ENCODE assay signal across 13 mouse cellular contexts in the genomic region with DNA sequence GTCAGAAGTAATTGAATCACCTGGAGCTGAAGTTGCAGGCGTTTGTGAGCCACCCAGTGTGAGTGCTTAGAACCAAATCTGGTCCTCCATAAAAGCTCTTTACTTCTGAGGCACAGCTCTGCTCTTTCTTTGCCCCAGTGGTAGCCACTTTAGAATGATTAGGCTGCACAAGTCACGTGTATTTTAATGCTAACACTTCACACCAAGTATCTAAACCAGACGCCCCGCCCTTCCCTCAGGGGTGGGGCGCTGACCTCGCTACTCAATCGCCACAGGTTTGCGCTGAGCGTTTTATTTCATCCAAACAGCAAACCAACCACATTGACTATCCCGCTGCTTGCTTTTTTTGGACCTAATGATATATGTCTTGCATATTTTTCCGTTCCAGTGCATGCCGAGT.
DNase-seq lines count a peak whose midpoint lies in the region; ATAC-seq and TF ChIP-seq lines count a peak whose summit lies in the region.
"Had no signal": no experiment of that assay in that cellular context is flagged by ENCODE, and none has a peak within 500 bp of the region (broad histone marks: within the 10 kb centered on the region; RNA-seq: fewer than 3 reads in every experiment).

No protein-coding gene starts in this region.

- no peaks in the 10 kb centered on the region for H3K4me1 ChIP-seq in liver, embryonic 11.5 days (replicated peaks; ENCODE audit: control insufficient read depth, insufficient read depth, low read length)
- H3K4me1 ChIP-seq in embryonic facial prominence, embryonic 10.5 days: peaks cover 5% of the 10 kb centered on the region
- peaks cover 10% of the 10 kb centered on the region; the same call in 1 of the 2 replicates for H3K4me1 ChIP-seq in limb, embryonic 13.5 days
- H3K4me1 ChIP-seq in small intestine, adult 2 months (ENCODE audit: control insufficient read depth, insufficient read depth, insufficient read length, low read length): 0 out of 2 replicates have a peak, but pooled peaks cover 1% of the 10 kb centered on the region
- H3K4me1 ChIP-seq in midbrain, embryonic 13.5 days (replicated peaks): no peaks in the 10 kb centered on the region
- H3K4me1 ChIP-seq: midbrain, embryonic 10.5 days had no signal

- TF ChIP-seq CTCF in small intestine, adult 2 months (IDR thresholded peaks at IDR 0.05; ENCODE audit: extremely low read depth, insufficient read length, insufficient replicate concordance, low read depth, low read length): no peak

- intact Hi-C loops in left cerebral cortex, postnatal 4 days (cut with DNase I): no loop called here

- peak overlapping the region; percentile 39 for H3K4me2 ChIP-seq in liver, embryonic 11.5 days
- H3K4me2 ChIP-seq in limb, embryonic 13.5 days (replicated peaks): peak overlapping the region; percentile 49
- H3K4me2 ChIP-seq in midbrain, embryonic 13.5 days (replicated peaks): no peak overlapping the region
- H3K4me2 ChIP-seq: hindbrain, embryonic 14.5 days had no signal

- no peaks in the 10 kb centered on the region for H3K9me3 ChIP-seq in liver, embryonic 11.5 days (ENCODE audit: control insufficient read depth, low read length)
- no peaks in the 10 kb centered on the region for H3K9me3 ChIP-seq in embryonic facial prominence, embryonic 10.5 days
- no peaks in the 10 kb centered on the region for H3K9me3 ChIP-seq in limb, embryonic 13.5 days
- no peaks in the 10 kb centered on the region for H3K9me3 ChIP-seq in midbrain, embryonic 13.5 days
- H3K9me3 ChIP-seq: midbrain, embryonic 10.5 days had no signal

- no peak for TF ChIP-seq POLR2A in small intestine, adult 2 months (IDR thresholded peaks at IDR 0.05; ENCODE audit: low read depth, low read length)

- WGBS in liver, embryonic 11.5 days: 32% methylated on average over 12 of the region's 12 CpGs
- WGBS in embryonic facial prominence, embryonic 10.5 days: 34% methylated on average over 12 of the region's 12 CpGs
- 25% methylated on average over 12 of the region's 12 CpGs for WGBS in limb, embryonic 13.5 days
- 39% methylated on average over 12 of the region's 12 CpGs for WGBS in small intestine, adult 2 months
- 44% methylated on average over 12 of the region's 12 CpGs for WGBS in midbrain, embryonic 13.5 days

- H3K9ac ChIP-seq in liver, embryonic 11.5 days (ENCODE audit: low read depth, low read length): no peak overlapping the region
- no peak overlapping the region for H3K9ac ChIP-seq in limb, embryonic 13.5 days
- H3K9ac ChIP-seq in midbrain, embryonic 13.5 days (replicated peaks): no peak overlapping the region
- H3K9ac ChIP-seq: hindbrain, embryonic 14.5 days had no signal

- H3K4me3 ChIP-seq in liver, embryonic 11.5 days (ENCODE audit: low read depth, low read length): no peak overlapping the region
- peak overlapping the region; percentile 31; the same call in 1 of the 2 replicates for H3K4me3 ChIP-seq in embryonic facial prominence, embryonic 10.5 days
- peak overlapping the region; percentile 24; the same call in 1 of the 2 replicates for H3K4me3 ChIP-seq in limb, embryonic 13.5 days
- H3K4me3 ChIP-seq in small intestine, adult 2 months (ENCODE audit: low read depth, low read length): peak overlapping the region; percentile 23
- no peak overlapping the region for H3K4me3 ChIP-seq in midbrain, embryonic 13.5 days (replicated peaks)
- H3K4me3 ChIP-seq: midbrain, embryonic 10.5 days had no signal

- no peak for DNase-seq in liver, embryonic 11.5 days (ENCODE audit: low spot score)
- no peak for DNase-seq in liver
- no peak for DNase-seq in embryonic facial prominence, embryonic 10.5 days (ENCODE audit: low spot score)
- DNase-seq in left cerebral cortex, postnatal 4 days: no peak
- DNase-seq: embryo, embryonic 11 days; kidney, postnatal 25 days; right cerebral cortex, postnatal 25 days had no signal

- no peaks in the 10 kb centered on the region for H3K36me3 ChIP-seq in liver, embryonic 11.5 days (ENCODE audit: control insufficient read depth, insufficient read depth, low read length)
- no peaks in the 10 kb centered on the region for H3K36me3 ChIP-seq in embryonic facial prominence, embryonic 10.5 days (replicated peaks)
- H3K36me3 ChIP-seq in limb, embryonic 13.5 days: no peaks in the 10 kb centered on the region
- no peaks in the 10 kb centered on the region for H3K36me3 ChIP-seq in small intestine, adult 2 months (ENCODE audit: control insufficient read depth, insufficient read depth, low read length)
- no peaks in the 10 kb centered on the region for H3K36me3 ChIP-seq in midbrain, embryonic 13.5 days
- H3K36me3 ChIP-seq: midbrain, embryonic 10.5 days had no signal

- no peak for ATAC-seq in liver, embryonic 11.5 days (replicated peaks; ENCODE audit: low FRiP score)
- no peak for ATAC-seq in limb, embryonic 13.5 days (ENCODE audit: low FRiP score, low read depth)
- ATAC-seq in cerebellum, adult (ENCODE audit: insufficient number of reproducible peaks, low FRiP score, low TSS enrichment): no peak
- no peak for ATAC-seq in midbrain, embryonic 13.5 days

- H3K27ac ChIP-seq in liver, embryonic 11.5 days (ENCODE audit: low read depth, low read length): no peak overlapping the region
- no peak overlapping the region for H3K27ac ChIP-seq in embryonic facial prominence, embryonic 10.5 days (replicated peaks)
- H3K27ac ChIP-seq in limb, embryonic 13.5 days: no peak overlapping the region
- no peak overlapping the region for H3K27ac ChIP-seq in small intestine, adult 2 months (ENCODE audit: insufficient read depth, low read depth, low read length)
- H3K27ac ChIP-seq in midbrain, embryonic 13.5 days: no peak overlapping the region
- H3K27ac ChIP-seq: hindbrain, embryonic 14.5 days; midbrain, embryonic 10.5 days had no signal

- H3K27me3 ChIP-seq in liver, embryonic 11.5 days (replicated peaks; ENCODE audit: control insufficient read depth, insufficient read depth, low read length): no peaks in the 10 kb centered on the region
- H3K27me3 ChIP-seq in embryonic facial prominence, embryonic 10.5 days (replicated peaks; ENCODE audit: low read depth, poor library complexity, severe bottlenecking): no peaks in the 10 kb centered on the region
- no peaks in the 10 kb centered on the region for H3K27me3 ChIP-seq in limb, embryonic 13.5 days
- H3K27me3 ChIP-seq in small intestine, adult 2 months (ENCODE audit: control insufficient read depth, insufficient read depth, low read length): no peaks in the 10 kb centered on the region
- H3K27me3 ChIP-seq in midbrain, embryonic 13.5 days: no peaks in the 10 kb centered on the region

Comparison
In these comparisons a context has a peak if more than half of its experiments do, and no peak if none do; other contexts are left out.
1. H3K4me3 ChIP-seq: peak in embryonic facial prominence, embryonic 10.5 days (single experiment), limb, embryonic 13.5 days (single experiment) and small intestine, adult 2 months (single experiment); none in liver, embryonic 11.5 days (single experiment) and midbrain, embryonic 13.5 days (single experiment).